Mouse (Mus musculus): ENCODE results near the gene Apopt1. TPM values are rescaled to one million over a fixed set of nuclear protein-coding genes. Genes with fewer than 3 reads are reported as not detected.

The Apopt1 gene
- total RNA-seq, 1 experiment from 2014 or later = 73.3 TPM

DNA sequence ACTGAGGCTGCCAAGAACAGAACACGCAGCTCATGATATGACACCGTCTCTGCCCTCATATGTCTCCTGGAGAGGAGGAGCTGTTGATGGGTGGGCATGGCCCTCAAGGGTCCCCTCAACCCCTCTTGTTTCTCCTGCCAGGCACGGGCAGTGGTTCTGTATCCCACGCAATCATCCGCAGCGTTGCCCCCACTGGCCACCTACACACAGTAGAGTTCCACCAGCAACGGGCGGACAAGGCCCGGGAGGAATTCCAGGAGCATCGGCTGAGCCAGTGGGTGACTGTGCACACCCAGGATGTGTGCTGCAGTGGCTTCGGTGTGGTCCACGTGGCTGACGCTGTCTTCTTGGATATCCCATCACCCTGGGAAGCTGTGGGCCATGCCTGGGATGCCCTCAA, 32.4 kb upstream of the Apopt1 start:
- DNase-seq = no peak

DNA sequence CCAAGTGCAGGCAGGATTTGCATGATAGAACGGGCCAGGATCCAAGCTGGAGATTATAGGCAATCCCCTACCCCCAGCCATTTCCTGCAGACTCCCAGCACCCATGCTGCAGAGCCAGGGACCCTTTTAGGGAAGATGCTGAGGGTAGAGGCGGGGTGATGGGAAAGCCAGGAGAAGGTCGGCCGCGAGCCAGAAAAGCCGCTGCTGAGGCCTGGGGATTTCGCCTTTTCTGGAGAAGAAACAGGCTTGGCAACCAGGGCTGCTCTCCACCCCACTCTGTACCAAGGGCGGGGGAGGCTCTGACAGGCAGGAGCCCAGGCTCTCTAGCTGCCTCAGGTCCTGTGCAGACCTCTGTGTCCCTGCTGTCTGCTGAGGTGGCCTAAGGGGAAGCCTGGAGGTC, 31.8 kb upstream of the Apopt1 start:
- no peak for DNase-seq

DNA sequence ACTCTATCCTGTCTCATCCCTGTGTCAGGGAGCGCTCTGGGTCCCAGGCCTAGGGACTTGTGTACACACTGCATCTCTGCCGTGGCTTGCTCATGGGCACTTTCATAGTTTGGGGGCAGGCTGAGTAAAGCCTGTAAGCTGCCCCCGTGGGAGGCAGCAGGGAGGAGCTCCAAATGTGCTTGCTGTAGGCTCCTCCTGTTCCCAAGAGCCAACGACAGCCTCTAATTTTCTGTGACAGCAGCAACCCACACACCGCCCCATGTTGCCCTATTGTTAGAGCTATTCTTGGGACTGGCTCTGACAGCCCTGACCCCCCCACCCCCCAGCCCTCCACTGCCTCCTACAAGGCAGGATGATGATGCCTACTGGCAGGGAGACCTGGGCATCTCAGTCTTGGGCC, 31.1 kb upstream of the Apopt1 start:
- no peak for DNase-seq

DNA sequence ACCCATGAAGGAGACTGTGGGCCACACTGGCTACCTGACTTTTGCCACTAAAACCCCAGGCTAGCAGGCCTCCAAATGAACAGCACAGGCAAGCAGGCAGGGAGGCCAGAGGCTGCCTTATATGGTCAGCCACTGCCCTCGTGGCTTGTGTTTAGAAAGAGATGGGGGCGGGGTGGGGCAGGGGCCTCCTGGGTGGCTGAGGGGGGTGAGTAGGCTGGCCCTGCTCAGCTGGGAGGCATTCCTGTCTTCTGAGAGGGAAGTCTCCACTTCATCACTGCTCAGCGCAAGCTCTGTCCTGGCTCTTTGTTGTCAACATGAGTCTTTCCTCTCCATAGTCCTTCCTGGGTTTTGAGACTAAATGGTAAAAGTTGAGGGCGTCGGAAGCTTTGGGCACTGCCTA, 30.3 kb upstream of the Apopt1 start:
- DNase-seq = no peak

DNA sequence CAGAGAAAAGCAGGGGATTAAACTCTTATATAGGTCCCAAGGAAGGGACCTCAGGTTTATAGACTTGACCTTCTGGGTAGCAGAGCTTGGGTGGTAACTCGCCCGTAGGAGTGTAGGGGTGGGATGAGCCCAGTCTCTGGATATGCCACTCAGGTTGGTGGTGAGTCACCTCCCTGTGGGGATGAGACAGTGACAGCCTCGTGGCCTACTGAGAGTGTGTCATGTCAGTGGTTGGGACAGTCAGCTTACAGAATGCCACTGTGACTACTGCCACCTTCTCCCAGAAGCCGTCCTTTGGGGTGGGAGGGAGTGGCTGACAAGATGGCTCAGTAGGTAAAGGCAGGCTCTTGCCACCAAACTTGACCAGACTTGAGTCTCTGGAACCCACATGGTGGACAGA, 26.7 kb upstream of the Apopt1 start:
- DNase-seq = peak; percentile 47

DNA sequence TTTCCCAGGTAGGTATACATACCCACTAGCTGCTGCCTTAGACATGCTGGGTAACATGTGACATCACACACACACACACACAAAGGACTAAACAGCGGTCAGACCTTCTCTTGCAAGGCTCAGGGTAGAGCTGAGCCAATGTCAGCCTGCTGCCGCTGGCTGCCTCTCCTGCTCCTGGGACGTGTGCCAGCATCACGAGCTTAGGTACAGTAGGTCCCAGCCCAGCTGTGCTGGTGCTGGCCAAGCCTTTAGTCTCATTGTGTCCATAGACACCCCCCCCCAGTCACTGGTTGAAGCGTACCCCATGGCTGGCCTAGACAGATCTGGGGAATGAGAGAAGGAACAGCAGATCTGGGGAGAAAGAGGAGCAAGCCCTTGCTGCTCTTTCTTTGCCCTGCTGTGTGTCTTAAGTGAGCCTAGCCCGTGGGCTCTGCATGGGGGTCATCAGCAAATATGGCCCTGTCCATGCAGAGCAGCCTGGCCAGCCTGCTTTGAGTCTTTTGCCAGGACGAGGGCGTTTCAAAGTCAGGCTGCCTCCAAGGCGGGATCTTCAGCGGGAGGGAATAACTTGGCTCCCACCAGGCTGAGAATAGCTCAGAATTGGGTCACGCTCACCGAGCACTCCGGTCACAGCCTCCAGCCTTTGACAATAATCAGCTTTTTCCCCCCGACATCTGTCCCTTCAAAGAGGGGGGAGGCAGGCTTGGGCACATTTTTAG, 25.6 kb upstream of the Apopt1 start:
- DNase-seq = peak; percentile 87

DNA sequence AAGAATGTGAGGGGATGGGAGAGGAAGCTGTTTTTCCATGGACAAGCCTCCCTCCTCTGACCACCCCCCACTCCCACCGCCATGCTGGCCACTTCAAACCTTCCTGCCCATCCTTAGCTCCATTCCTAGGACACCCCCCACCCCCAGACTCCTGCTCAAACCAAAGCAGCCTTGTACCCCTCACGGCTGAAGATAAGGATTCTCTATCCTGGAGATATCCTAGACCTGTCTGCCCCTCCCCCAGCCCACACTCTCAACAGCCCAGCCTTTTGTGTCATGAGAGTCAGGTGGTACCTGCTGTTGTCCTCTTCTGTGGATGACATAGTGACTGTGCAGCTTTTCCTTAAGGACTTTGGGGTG, 25.0 kb upstream of the Apopt1 start:
- DNase-seq = no peak

DNA sequence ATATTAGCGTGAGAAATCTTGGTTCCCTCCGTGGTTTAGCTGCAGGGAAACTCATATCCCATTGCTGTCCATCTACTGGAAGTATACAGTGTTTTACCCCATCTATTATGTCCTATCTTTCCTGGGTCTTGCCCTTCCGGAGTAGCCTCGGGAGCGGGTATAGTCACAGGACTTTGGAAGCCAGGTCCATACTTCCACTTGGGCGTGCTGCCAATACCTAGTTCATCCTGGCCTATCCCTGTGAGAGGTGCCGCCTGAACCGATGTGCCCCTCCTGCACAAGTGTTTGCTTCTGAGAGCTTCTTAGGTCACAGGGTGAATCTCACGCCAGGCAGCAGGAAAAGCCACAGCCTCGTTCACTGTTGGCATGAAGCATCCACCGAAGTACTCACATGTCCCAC, 23.6 kb upstream of the Apopt1 start:
- no peak for DNase-seq

DNA sequence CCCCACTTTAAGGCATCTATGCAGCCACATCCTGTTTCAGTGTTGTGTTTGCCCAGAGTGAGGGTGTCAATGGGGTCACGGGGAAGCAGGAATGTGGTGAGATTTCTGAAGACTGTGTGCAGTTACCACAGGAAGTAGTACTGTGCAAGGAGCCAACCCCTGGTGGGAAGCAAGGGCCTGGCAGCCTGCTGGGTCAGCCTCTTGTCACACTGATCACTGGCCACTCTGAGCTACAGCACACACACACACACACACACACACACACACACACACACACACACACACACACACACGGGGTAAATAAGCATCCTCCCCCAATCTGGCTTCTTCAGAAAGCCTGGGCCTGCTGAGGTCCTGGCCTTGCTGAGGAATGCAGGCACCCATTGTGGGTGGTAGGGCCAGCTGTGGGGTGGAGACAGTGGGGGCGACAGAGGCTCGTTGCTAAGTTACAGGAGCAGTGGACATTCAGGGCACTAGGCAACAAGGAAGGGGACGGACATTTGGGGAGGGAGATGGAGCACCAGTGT, 21.7 kb upstream of the Apopt1 start:
- peak; percentile 46 for DNase-seq

DNA sequence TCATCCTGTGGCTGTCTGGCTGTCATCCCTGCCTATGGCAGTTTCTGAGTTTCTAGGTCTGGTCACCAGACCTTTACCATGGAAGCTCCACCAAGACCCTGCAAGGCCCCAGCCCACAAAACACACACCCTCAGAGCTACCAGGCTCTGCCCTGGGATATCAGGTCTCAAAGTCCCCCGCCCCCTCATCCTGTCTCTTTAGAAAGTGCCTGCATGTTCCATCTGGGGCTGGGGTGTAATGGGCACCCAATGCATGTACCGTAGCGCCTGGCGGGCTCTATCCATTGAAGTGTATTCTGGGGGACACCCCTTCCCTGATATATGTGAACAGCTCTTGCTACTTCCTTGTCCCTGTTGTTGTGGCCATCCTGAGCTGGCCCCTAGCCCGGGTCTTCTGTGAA, 20.2 kb upstream of the Apopt1 start:
- no peak for DNase-seq

DNA sequence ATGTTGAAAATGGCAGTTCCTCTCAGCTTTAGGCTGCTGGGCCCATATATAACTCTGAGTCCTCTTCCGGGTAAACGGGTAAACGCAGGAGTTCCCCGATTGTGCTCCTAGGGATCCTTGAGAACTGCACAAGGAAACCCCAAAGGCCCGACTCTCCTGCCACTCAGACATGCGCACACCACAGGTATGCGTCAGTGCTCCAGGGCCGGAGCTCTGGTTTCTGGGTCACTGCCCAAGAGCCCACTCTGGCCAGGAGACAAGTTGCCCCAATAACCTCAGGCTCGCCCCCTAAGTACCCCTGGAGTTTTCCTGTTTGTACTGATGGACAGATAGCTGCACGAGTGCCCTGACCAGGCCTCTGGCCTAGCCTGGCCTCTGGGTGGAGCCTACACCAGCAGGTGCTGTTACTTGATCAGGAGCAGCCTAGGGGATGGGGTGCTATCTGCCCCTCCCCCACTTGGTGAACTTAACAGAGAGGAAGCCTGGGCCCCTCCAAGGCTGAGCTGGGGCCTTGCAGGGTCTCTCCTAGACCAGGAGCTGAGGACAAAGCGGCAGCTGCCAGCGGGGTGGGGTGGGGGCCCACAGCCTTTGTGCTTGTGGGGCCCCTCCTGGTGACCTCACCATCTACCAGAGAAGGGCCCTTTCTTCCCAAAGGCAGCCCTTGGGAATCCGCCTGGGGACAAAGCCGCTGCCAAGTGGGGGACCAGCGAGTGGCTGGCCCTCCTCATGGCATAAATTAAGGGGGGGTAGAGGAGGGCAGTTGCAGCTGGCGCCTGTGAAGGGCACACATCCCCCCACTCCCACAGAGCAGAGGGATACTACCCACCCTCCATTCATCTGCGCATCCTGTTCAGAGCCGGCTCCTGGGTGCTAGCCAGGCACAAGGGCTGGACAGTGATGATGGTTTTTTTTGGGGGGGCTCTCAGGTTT, 19.5 kb upstream of the Apopt1 start:
- DNase-seq = no peak

DNA sequence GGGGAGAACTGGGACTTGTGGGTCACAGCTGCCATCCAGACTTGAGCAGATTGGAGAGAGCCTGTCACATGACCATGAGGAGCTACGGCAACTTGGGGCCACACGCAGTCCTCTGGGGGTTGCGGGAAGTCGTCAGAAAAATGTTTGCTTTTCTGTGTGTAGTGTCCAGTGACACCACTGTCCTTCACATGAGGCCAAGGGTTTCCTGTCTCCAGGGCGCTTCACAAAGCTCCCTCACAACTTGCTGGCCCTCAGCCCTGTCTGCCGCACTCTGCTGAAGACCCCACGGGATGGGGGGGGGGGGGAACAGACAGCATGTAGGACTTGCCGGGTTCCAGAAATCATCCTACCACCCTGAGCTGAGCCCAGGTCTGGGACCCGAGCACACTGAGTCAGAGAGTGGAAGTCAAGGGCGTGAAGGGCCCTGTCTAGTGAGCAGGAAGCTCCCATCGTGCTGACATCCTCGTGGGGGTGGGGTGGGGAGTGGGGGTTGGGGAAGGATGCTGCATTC, 18.7 kb upstream of the Apopt1 start:
- DNase-seq = peak; percentile 59

DNA sequence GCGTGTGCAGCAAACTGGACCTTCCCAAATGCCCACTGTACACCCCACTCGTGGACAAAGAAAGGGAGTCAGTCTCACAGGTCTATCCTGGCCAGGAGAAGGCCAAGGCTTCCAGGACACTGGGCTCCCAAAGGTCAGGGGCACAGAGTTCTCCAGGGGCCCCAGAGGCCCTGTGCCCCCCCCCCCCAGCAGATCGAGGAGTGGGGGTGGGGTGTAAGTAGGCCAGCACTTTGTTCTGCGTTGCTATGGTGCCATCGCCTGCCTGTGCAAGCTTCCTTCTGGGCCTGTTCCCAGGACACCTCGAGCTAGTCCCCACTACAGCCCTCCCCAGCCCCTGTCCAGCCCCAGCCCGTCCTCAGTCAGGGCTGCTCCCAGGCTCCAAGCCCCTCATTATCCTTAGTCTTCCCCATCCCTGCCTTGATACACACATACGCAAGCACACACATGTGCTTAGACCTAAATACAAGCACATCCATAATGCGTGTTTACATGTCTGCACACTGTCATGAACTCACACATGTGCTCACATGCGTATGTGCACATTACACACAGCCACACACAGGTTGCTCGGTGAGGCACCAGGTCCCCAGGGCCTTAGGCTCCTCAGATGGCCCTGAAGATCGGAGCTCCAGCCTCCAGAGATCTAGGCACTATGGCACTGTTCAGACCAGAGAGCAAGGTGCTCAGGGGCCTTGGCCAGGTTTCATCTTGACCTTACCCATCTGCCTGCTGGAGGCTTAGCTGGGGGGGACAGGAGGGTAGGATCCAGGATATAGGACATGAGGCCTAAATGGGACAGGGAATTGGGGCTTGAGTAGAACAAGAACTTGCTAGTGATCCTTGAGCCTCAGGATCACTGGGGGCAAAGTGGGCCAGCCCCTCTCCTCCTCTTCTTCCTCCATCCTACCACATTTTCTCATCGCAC, 17.9 kb upstream of the Apopt1 start:
- DNase-seq = peak; percentile 63

DNA sequence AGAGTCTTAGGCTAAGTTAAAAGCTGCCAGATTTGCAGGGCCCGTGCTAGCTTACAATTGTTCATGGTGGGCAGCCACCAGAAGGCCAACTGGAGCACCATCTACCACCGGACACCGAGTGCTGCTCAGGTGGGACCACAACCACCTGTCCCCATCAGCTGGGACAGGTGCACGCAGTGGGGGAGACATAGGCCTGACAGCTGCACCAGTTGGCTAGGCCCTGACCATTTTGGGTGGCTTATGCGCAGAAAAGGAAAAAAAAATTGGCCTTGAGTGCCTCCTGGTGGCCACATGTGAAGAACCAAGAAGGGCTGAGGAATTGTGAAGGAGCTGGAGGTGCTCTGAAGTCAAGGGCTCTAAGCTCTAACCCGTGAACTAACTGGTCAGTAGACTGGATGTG, 16.8 kb upstream of the Apopt1 start:
- peak; percentile 79 for DNase-seq

DNA sequence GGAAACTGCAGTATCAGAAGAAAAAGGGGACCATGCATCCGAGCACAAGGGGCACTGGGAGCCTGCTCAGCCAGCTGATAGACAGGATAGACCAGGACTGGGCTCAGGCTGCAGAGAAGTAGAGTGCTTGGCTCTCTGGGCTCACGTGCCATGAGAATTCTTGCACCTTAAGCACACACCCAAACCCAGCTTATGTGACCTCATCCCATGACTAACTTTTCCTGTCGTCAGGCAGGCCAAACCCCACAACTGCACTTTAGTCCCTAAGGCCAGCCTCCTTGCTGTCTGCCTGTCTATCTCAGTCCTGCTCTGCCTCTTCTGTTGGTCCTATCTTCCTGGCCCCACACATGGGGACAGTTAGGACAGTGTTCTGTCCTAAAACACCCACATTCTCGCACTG, 15.4 kb upstream of the Apopt1 start:
- DNase-seq = no peak

DNA sequence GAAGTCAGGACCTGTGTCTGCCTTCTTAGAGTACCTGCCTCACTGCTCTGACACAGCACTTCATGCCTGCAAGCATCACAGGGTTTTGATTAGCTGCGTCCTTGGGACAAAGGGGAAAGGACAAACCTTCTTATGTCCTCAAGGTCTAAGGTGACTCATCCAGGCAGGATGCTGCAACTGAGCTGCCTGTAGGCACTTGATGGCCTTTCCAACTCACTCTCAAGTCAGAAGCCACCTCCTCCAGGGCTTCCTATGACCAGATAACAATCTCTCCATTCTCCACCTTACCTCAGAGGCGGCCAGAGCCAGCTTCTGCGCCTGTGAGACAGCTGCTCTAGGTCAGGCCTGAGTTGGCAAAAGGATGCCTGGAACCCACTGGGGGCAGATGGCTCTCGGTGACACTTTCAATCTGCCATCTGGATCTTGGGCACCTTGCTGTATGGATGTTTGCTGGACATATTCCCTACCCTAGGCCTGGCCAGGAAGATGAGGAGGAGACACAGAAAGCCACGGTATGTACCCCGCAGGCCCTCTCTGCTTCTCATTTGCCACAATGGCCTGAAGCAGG, 14.6 kb upstream of the Apopt1 start:
- peak; percentile 61 for DNase-seq

DNA sequence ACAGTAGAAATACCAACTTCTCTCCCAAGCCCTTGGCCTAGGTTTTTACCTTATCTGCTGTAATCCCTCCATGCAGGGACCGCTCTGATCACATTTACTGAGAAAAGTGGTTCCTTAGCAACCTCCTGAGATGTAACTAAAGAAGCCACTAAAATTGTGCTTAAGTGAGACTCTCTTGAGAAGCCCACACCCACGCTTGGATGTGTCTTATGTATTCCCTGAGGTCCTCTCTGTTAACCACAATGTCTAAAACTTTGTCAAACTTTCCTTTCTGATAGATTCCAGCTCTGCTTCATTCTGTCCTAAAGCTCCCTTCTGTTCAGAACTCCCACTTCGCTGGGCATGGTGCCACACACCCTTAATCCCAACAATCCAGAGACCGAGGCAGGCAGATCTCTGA, 13.5 kb upstream of the Apopt1 start:
- DNase-seq = no peak

DNA sequence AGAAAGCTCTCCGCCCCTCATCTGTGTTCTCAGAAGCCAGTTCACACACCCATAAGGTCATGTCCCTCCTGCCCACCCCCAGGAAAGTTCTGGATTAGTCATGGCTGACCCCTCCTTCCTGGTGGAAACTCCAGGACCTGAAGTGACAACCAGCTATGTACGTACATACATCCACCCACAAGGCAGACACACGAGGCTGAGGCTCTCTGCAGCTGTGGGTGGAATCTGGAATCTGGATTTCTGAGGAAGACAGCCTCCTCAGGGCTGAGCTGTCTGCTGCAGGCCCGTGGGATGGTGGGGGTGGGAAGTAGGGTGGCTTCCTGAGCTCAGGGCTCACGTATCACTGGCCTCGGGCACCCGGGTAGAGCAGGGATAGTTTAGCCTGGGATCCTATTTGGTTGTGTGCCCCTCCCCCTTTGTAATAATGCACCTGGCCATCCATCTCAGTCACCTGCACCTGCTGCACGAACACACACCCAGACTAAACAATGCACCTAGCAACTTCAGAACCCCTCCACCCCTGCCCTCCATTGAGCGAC, 12.1 kb upstream of the Apopt1 start:
- no peak for DNase-seq

DNA sequence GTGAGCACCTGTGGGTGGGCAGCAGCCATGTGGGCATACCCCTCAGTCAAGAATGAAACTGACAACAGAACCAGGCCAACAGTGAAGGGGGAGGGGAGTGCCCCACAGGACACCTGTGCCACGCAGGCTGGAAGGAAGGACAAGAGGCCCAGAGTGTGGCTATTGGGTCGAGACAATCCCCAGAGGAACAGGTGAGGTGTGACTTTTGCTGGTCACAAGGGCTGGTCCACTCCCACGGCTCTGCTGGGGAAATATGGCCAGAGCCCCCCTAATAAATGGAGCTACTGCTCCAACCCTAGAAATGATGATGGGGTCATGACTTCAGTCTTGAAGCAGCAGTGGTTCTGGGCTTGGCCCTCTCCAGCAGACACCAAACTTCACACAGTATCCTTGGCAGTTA, 9.8 kb upstream of the Apopt1 start:
- DNase-seq = no peak

DNA sequence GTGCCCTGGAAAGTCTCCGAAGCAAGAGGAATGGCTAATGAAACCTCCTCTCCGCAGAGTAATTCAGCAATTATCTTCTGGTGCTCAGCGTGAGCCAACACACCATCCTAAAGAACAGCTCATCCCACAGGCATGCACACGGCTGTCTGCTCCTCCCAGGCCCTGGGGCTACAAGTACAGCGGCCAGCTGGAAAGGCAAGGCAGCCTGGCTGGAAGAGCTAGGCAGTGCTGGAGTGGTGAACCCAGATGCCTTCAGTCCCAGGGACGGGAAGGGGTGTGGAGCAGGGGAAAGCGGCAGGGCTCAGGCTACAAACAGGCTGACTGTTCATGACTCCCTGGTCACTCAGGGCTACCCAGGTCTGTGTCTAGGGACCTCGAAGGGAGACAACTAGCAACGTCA, 8.5 kb upstream of the Apopt1 start:
- peak; percentile 62 for DNase-seq

DNA sequence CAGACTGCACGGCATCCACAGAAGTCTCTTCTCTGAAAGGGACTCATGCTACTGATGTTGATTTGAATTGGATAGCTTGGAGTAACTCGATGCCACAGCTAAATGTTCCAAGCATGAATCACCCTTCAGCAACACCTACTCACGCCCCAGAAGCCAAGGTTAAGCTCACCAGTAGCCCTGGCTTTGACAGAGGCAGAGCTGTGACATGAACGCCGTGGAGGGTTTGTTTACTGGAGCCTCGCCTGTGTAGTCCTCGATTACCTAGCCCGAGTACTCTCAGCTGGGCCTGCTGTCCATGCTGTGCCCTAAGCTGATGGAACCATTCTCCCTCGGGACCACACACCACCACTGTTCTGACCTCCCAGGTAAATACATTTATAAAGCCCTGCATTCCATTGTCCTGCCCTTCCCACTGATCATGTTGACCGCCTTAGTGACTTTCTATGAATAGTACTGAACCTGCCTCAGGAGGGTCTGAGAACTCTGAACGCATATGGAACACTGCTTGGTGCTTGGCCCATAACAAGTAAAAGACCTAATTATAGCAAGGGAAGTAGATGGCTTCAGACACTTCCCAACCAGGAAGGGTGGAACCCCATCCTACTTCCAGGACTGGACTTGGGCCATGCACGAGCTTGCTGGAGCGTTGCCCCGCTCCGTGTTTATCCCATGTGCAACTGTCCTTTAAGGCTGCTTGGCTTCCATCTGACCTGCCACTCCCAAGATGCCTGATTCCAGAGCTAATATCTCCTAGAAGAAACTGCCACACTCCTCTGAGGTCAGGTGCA, 7.7 kb upstream of the Apopt1 start:
- DNase-seq = peak; percentile 65

All from adrenal gland, postnatal 14 days (tissue).